Mouse (Mus musculus) ES-Bruce4 (cell line): ENCODE data around the gene Arhgap44.

ENCODE experiments used
- CTCF ChIP-seq: IDR thresholded peaks from one replicate; pipeline ENCODE4 v1.8.1; 2011; ENCODE audit warnings: low read depth, low read length
- EP300 ChIP-seq: IDR thresholded peaks from 2 replicates; pipeline ENCODE4 v1.6.1; 2011; ENCODE audit warnings: low read depth, low read length; ENCODE audit not compliant: insufficient read depth

DNA sequence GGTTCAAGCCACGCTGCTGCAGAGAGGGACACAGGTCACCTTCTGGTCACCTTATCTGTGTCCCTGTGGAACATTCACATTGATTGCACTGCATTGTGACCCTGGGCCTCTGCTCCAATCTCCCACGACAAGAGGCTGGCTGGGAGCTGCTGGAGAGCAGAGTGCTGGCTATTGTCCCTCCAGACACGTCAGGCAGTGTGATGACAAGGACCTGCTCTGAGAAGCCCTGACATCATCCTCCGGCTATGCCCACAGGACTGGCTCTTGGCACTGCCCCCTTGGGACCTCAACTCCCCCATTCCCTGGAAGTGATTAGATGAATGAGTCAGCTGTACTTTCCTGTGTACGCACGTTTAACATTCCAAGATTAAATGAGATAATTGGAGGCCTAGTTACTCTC lies 46.7 kb upstream of the Arhgap44 start:
- TF ChIP-seq CTCF (no peak), EP300 (no peak)
